Mouse (Mus musculus) forebrain, embryonic 16.5 days (tissue): Measurements from ENCODE around the gene Ncs1. TPM values are rescaled to one million over a fixed set of nuclear protein-coding genes. Genes with fewer than 3 reads are reported as not detected.

ENCODE experiments used
- ATAC-seq: fragments of 200-750 bp; cut with Nextera tagmentation; 2 replicates; pipeline ENCODE4 v1.8.0; 2017; ENCODE audit warnings: mild to moderate bottlenecking, moderate library complexity
- H3K27ac ChIP-seq: fragments of 300-500 bp; sonication (generic); 2 replicates; pipeline ENCODE4 v1.5.1; 2014; ENCODE audit warnings: low read length, control low read depth
- H3K27me3 ChIP-seq: fragments of 300-500 bp; sonication (generic); replicated peaks from 2 replicates; pipeline ENCODE4 v1.6.1; 2014; ENCODE audit warnings: low read length; ENCODE audit not compliant: control insufficient read depth, insufficient read depth
- H3K36me3 ChIP-seq: fragments of 300-500 bp; sonication (generic); 2 replicates; pipeline ENCODE4 v1.6.1; 2014; ENCODE audit not compliant: control insufficient read depth, insufficient read depth
- H3K4me1 ChIP-seq: fragments of 300-500 bp; sonication (generic); replicated peaks from 2 replicates; pipeline ENCODE4 v1.6.1; 2014; ENCODE audit warnings: low read length; ENCODE audit not compliant: control insufficient read depth, insufficient read depth
- H3K4me2 ChIP-seq: fragments of 300-500 bp; sonication (generic); 2 replicates; pipeline ENCODE4 v1.6.1; 2014; ENCODE audit warnings: mild to moderate bottlenecking, low read length, control low read depth
- H3K4me3 ChIP-seq: fragments of 300-500 bp; sonication (generic); replicated peaks from 2 replicates; pipeline ENCODE4 v1.5.1; 2014; ENCODE audit warnings: mild to moderate bottlenecking, low read length, control low read depth
- H3K9ac ChIP-seq: fragments of 300-500 bp; sonication (generic); replicated peaks from 2 replicates; pipeline ENCODE4 v1.6.1; 2014; ENCODE audit warnings: low read depth, low read length, control low read depth
- H3K9me3 ChIP-seq: fragments of 300-500 bp; sonication (generic); 2 replicates; pipeline ENCODE4 v1.6.1; 2016; ENCODE audit warnings: low read length; ENCODE audit not compliant: control insufficient read depth
- WGBS: fragments of 180-500 bp; shearing (Covaris S2); extraction: QIAGEN DNeasy Blood & Tissue Kit; methylation state at CpG from one replicate; pipeline ENCODE4 v1.1.7; 2014; 5-methylcytosine and 5-hydroxymethylcytosine counted together
- polyA plus RNA-seq: library from polyadenylated mRNA; unstranded; fragments of >200 nt; fragmentation: Nextera tagmentation; extraction: Ambion mirVana; gene quantifications from 2 replicates; pipeline ENCODE4 v1.2.1, GENCODE M21; 2015

Ncs1 gene
- polyA plus RNA-seq, 1 experiment from 2014 or later = 119 TPM

DNA sequence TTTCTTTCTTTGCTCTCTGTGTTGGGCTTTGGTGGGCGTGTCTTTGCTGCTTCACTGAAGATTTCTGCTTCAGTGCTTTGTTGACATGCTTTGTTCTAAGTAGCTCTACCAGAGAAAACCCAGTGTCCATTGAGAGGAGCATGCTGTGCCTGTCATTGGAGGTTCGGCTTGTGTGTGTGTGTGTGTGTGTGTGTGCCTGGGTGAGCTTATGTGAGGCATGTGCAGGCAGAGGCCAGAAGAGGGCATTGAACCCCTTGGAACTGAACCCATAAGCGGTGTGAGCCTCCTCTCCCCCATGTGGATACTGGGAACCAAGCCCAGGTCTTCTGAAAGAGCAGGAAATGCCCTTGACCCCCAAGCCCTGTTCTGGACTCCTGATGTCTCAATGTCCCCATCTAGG, 7.8 kb downstream of the Ncs1 start:
- no peak overlapping the region for H3K9ac ChIP-seq
- ATAC-seq = no peak

DNA sequence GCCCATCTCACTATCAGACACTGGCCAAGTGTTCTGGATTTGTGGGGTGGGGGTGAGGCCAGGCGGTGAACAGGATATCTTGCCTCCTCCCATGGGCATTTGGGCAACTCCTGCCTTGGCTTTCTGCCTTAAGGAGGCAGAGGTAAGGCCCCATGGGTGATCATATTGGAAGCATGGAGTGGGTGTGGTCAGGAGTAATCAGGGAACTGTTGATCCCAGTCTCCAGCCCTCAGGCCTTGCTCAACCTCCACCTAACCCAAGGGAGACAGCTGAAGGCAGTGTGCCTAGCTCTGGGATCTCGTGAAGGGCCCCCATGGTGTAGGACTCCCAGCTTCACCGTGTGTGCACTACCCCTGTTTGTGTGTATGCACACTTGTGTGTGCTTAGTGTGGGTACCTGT, 9.2 kb downstream of the Ncs1 start:
- 95% methylated on average over 3 of the region's 3 CpGs for WGBS
- H3K36me3 ChIP-seq = no peaks in the 10 kb centered on the region
- no peaks in the 10 kb centered on the region for H3K9me3 ChIP-seq
- no peak overlapping the region for H3K4me2 ChIP-seq
- H3K4me3 ChIP-seq = no peak overlapping the region
- H3K27ac ChIP-seq = no peak overlapping the region
- H3K27me3 ChIP-seq = no peaks in the 10 kb centered on the region
- no peak overlapping the region for H3K9ac ChIP-seq
- peaks cover 40% of the 10 kb centered on the region for H3K4me1 ChIP-seq
- no peak for ATAC-seq

More for the DNA sequence above, 7.8 kb downstream of the Ncs1 start:
- 20% methylated on average over 3 of the region's 3 CpGs for WGBS
- H3K4me3 ChIP-seq = no peak overlapping the region
- no peak overlapping the region for H3K4me2 ChIP-seq
- no peaks in the 10 kb centered on the region for H3K36me3 ChIP-seq
- no peak overlapping the region for H3K27ac ChIP-seq
- H3K4me1 ChIP-seq = peaks cover 36% of the 10 kb centered on the region
- no peaks in the 10 kb centered on the region for H3K27me3 ChIP-seq
- H3K9me3 ChIP-seq = no peaks in the 10 kb centered on the region

DNA sequence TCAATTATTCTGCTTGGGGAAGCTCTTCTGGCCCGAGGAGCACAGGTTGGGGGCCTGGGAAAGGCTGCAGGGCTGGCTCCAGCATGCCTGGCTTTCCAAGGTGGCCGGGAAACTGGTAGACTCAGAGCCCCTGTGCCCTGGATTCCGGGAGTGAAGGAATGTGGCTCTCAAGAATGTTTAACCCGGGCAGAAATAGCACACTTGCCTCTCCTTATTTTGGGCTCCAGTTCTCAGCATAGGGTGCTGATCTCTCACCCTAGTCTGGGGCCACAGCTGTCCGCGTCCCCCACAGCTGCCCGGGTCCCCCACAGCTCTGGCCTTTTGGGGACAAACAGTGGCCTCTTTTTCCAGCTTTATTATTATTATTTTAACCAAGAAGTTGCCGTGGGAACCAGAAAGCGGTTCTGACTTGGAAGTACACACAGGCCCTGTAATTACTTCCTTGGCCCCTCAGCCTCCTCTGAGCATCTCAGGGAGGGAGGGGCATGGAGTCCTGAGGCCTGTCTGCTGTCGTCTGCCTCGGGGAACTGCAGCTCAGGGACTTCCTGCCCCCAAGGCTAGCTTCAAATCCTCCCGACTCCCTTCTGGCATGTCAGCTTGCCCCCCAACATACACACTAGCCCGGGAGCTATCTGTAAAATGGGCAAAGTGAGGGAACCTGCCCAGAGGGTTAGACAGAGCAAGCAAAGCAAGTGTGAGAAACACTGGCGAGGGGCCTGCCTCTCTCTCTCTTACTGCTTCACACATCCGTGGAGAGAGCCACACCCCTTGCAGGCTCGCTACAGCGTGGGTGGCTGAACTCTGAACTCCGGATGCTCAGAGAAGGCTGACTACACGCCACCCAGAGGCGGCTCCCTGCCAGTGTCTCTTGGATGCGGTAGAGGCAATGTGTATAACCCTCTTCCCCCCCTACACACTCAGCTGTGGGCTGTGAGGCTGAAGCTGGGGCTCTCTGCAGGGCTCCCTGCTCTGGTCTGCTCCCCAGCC, 10.6 kb downstream of the Ncs1 start:
- H3K4me2 ChIP-seq = no peak overlapping the region

DNA sequence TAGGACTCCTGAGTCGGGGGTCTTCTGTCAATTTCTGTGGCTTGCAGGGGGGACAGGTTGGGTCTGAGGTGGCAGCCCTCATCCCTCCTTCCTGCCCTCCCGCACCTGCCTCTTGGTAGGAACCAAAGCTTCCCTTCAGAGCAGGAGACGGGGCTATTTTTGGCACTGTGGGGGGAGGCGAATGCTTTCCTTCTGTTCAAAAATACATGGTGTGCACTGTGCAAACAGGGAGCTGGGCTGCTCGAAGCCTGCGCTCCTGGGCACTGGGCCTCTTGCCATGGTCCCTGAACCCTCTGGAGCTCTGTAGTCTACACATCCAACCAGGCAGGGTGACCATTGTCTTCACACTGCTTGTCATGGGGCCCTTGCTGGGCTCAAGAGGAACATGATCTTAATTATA, 11.5 kb downstream of the Ncs1 start:
- Histone ChIP-seq H3K9ac (no peak overlapping the region), H3K27ac (no peak overlapping the region), H3K9me3 (no peaks in the 10 kb centered on the region), H3K4me1 (peaks cover 40% of the 10 kb centered on the region), H3K27me3 (no peaks in the 10 kb centered on the region), H3K4me2 (no peak overlapping the region), H3K36me3 (no peaks in the 10 kb centered on the region), H3K4me3 (no peak overlapping the region)
- WGBS = 38% methylated on average over 6 of the region's 6 CpGs
- no peak for ATAC-seq

More for the DNA sequence above, 10.6 kb downstream of the Ncs1 start:
- ATAC-seq = peak; percentile 28; the same call in 1 of the 2 replicates
- Histone ChIP-seq H3K9ac (no peak overlapping the region), H3K36me3 (no peaks in the 10 kb centered on the region), H3K4me3 (no peak overlapping the region), H3K4me1 (peaks cover 40% of the 10 kb centered on the region), H3K27me3 (no peaks in the 10 kb centered on the region), H3K9me3 (no peaks in the 10 kb centered on the region), H3K27ac (peak overlapping the region; percentile 8; the same call in 1 of the 2 replicates)
- WGBS = 16% methylated on average over 21 of the region's 21 CpGs

DNA sequence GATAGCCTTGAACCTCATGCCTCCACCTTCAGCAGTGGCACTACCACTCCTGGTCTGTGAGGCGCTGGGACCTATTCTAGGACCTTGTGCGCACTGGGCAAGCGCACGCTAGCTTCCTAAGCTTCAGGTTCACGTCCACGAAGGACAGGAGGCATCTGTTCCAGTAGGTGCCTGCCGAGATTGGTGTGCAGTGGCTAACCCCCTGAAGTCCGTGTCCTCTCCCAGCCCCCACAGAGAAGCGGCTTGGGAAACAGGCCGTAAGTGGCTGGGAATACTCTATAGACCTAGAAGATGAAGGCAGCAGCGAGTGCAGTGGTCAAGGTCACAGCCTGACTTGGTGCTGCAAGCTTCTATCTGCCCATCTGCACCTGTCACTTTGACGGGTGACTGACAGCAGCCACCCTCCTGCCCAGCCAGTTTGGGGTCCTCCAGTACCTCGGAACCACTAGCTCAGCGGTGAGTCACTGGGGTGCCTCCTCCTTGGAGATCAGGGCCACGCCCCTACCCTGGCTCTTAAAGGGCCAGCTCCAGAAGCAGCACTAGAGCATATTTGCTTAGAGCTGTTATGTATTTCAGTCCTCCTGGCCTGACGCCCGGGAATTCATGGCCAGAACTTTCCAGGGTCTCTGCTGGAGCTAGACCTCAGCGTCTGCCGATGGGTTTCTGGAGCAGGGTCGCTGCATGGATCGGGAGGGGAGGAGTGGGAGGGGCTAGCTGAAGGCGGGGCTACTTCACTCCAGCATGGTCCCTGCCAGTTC, 13.2 kb downstream of the Ncs1 start:
- Histone ChIP-seq H3K27me3 (no peaks in the 10 kb centered on the region), H3K27ac (no peak overlapping the region), H3K9ac (peak overlapping the region; percentile 33; the same call in 1 of the 2 replicates), H3K4me2 (peak overlapping the region; percentile 61), H3K36me3 (no peaks in the 10 kb centered on the region), H3K4me3 (peak overlapping the region; percentile 42), H3K9me3 (no peaks in the 10 kb centered on the region), H3K4me1 (peaks cover 57% of the 10 kb centered on the region)
- 10% methylated on average over 22 of the region's 22 CpGs for WGBS
- ATAC-seq = peak; percentile 49

DNA sequence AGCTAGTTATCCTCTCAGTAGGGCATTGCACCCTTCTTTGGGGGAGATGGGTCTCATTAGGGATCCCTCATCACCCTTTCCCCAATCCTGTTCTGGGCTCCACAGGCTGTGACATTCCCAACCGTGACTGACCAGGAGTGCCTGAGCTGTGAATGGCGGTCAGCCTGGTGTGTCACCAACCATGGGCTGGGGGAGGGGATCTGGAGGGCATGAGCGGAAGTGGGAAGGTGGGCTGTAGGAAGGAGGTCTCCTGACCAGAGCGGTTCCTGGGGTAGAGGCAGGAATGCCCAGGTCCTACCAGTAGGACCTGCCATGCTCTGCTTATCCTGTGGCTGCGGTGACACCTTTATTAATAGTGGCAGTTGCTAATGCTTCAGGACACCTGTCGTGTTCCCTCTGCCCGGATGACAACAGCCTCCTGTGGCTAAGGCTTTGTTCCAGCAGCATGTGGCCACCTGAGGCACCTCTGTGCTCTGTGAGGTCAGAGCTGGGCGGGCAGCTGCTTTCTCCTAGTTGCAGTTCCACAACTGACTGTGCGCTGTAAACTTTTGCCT, 13.8 kb downstream of the Ncs1 start:
- 23% methylated on average over 9 of the region's 9 CpGs for WGBS
- H3K4me2 ChIP-seq = peak overlapping the region; percentile 61
- ATAC-seq = no peak
- no peak overlapping the region for H3K27ac ChIP-seq
- no peaks in the 10 kb centered on the region for H3K36me3 ChIP-seq
- peaks cover 64% of the 10 kb centered on the region for H3K4me1 ChIP-seq
- H3K27me3 ChIP-seq = no peaks in the 10 kb centered on the region
- H3K9me3 ChIP-seq = no peaks in the 10 kb centered on the region
- peak overlapping the region; percentile 42 for H3K4me3 ChIP-seq
- H3K9ac ChIP-seq = no peak overlapping the region

DNA sequence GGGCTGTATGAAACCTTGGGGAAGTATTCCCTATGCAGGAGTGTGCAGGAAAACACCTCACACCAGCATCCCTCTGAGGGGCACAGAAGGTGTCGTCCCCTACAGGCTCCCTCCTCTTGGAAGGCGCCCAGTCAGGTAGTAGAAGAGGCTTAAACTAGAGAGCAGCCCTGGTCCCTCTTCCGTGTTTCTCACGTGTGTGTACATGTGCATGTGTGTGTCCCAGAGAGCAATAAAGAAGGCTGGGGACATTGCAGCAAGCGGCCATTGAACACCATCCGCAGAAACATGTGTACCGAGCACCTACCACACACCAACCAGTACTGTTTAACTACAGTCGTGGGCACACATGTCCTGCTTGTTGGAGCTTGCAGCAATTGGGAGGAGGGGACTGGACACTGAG, 14.9 kb downstream of the Ncs1 start:
- ATAC-seq = no peak
- Histone ChIP-seq H3K27me3 (no peaks in the 10 kb centered on the region), H3K4me3 (no peak overlapping the region), H3K9ac (no peak overlapping the region), H3K4me1 (peaks cover 73% of the 10 kb centered on the region), H3K27ac (no peak overlapping the region), H3K36me3 (no peaks in the 10 kb centered on the region), H3K9me3 (no peaks in the 10 kb centered on the region), H3K4me2 (no peak overlapping the region)
- WGBS = 92% methylated on average over 8 of the region's 8 CpGs

DNA sequence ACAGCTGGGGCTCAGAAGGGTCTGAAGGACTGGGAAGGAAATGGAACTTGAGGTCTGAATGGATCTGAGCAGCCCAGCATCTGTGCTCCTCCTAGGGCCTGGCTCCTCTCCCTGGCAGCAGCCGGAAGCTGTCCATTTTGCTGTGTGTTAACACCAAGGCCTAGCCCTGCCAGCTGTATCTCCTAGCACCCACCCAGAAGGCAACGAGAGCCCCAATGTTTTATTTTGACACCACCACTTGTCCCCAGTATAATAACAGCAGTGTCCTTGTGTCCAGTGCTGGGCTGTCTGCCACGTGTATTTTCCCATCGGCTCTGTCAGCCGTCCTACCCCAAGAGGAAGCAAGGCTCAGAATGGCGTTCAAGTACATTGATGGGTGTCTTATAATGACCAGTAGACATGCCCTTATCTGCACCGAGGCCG, 17.4 kb downstream of the Ncs1 start:
- peak; percentile 45 for ATAC-seq
- peaks cover 64% of the 10 kb centered on the region for H3K4me1 ChIP-seq
- H3K27me3 ChIP-seq = no peaks in the 10 kb centered on the region
- no peak overlapping the region for H3K9ac ChIP-seq
- no peaks in the 10 kb centered on the region for H3K9me3 ChIP-seq
- peak overlapping the region; percentile 84 for H3K27ac ChIP-seq
- H3K4me3 ChIP-seq = no peak overlapping the region
- 42% methylated on average over 8 of the region's 8 CpGs for WGBS
- H3K4me2 ChIP-seq = no peak overlapping the region
- H3K36me3 ChIP-seq = no peaks in the 10 kb centered on the region
